10 mouse cellular contexts compared by ENCODE assay signal in the genomic region with DNA sequence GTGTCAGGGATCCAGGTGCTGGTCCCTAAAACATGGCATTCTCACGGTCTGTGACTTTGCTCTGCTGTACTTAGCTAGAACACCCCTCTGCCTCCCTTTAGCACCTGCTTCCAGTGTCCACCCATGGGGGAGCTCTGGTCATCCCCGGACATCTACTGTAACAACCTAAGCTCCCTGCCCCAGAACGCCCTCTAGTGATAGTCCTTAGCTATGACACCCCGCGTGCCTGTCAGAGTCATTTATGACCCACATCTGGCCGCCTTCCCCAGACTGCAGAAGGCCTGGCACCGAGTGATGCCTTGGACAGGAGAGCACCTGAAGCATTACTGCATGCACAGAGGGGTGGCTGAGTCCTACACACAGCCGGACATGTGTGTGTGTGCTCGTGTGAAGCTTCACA. TPM values are rescaled to one million over a fixed set of nuclear protein-coding genes. Genes with fewer than 3 reads are reported as not detected.
DNase-seq lines count a peak whose midpoint lies in the region; ATAC-seq and TF ChIP-seq lines count a peak whose summit lies in the region.
"Had no signal": no experiment of that assay in that cellular context is flagged by ENCODE, and none has a peak within 500 bp of the region (broad histone marks: within the 10 kb centered on the region; RNA-seq: fewer than 3 reads in every experiment).

No protein-coding gene starts in this region.

- H3K4me3 ChIP-seq in heart, adult 2 months: no peak overlapping the region
- no peak overlapping the region for H3K4me3 ChIP-seq in midbrain, postnatal 0 days (ENCODE audit: low read depth, low read length)
- no peak overlapping the region for H3K4me3 ChIP-seq in midbrain, embryonic 11.5 days (ENCODE audit: low read depth, low read length)
- H3K4me3 ChIP-seq in stomach, postnatal 0 days (ENCODE audit: low read depth, low read length): no peak overlapping the region
- H3K4me3 ChIP-seq: neural tube, embryonic 12.5 days had no signal

- TF ChIP-seq CTCF in heart, adult 2 months (IDR thresholded peaks at IDR 0.05): peak; percentile 40
- TF ChIP-seq CTCF in midbrain, postnatal 0 days (IDR thresholded peaks at IDR 0.05): peak; percentile 45
- TF ChIP-seq CTCF in brain, embryonic 14.5 days (IDR thresholded peaks at IDR 0.05; ENCODE audit: borderline replicate concordance, extremely low read depth, insufficient read depth, insufficient read length): peak; percentile 35; the same call in 1 of the 2 replicates
- TF ChIP-seq CTCF in stomach, postnatal 0 days (IDR thresholded peaks at IDR 0.05; ENCODE audit: low read depth): peak; percentile 67

- no peak overlapping the region for H3K9ac ChIP-seq in heart, adult 2 months (ENCODE audit: low read depth, low read length)
- no peak overlapping the region for H3K9ac ChIP-seq in midbrain, postnatal 0 days (replicated peaks; ENCODE audit: low read length, poor library complexity, severe bottlenecking)
- no peak overlapping the region for H3K9ac ChIP-seq in midbrain, embryonic 11.5 days (ENCODE audit: low read length)
- H3K9ac ChIP-seq in stomach, postnatal 0 days (ENCODE audit: low read length): no peak overlapping the region
- H3K9ac ChIP-seq: neural tube, embryonic 12.5 days had no signal

- no peak for TF ChIP-seq POLR2A in heart, adult 2 months (IDR thresholded peaks at IDR 0.05; ENCODE audit: insufficient read depth, low read depth, low read length)
- TF ChIP-seq POLR2A in brain, embryonic 14.5 days (IDR thresholded peaks at IDR 0.05; ENCODE audit: borderline replicate concordance, extremely low read depth, insufficient read depth, insufficient read length, poor library complexity, severe bottlenecking): no peak

- no peaks in the 10 kb centered on the region for H3K36me3 ChIP-seq in heart, adult 2 months (ENCODE audit: control insufficient read depth, insufficient read depth, low read length)
- no peaks in the 10 kb centered on the region for H3K36me3 ChIP-seq in midbrain, postnatal 0 days (ENCODE audit: insufficient read depth, low read length)
- no peaks in the 10 kb centered on the region for H3K36me3 ChIP-seq in midbrain, embryonic 11.5 days (ENCODE audit: control insufficient read depth, insufficient read depth, low read length)
- H3K36me3 ChIP-seq in stomach, postnatal 0 days (ENCODE audit: control insufficient read depth, insufficient read depth, low read length): no peaks in the 10 kb centered on the region
- H3K36me3 ChIP-seq: neural tube, embryonic 12.5 days had no signal

- H3K4me2 ChIP-seq in midbrain, postnatal 0 days (ENCODE audit: low read depth, low read length, poor library complexity, severe bottlenecking): no peak overlapping the region
- no peak overlapping the region for H3K4me2 ChIP-seq in midbrain, embryonic 11.5 days
- H3K4me2 ChIP-seq in stomach, postnatal 0 days (replicated peaks; ENCODE audit: low read depth): no peak overlapping the region
- H3K4me2 ChIP-seq: neural tube, embryonic 12.5 days had no signal

- 58% methylated on average over 9 of the region's 9 CpGs for WGBS in heart, adult 2 months
- WGBS in midbrain, postnatal 0 days: 62% methylated on average over 9 of the region's 9 CpGs
- 59% methylated on average over 9 of the region's 9 CpGs for WGBS in midbrain, embryonic 11.5 days
- WGBS in stomach, postnatal 0 days: 62% methylated on average over 9 of the region's 9 CpGs

- intact Hi-C loops in heart, adult 2 months (cut with DNase I): no loop called here
- intact Hi-C loops in heart, postnatal 25 days (cut with DNase I): no loop called here

- no peaks in the 10 kb centered on the region for H3K9me3 ChIP-seq in midbrain, postnatal 0 days (ENCODE audit: low read length)
- H3K9me3 ChIP-seq in midbrain, embryonic 11.5 days (ENCODE audit: control insufficient read depth, low read length): no peaks in the 10 kb centered on the region
- H3K9me3 ChIP-seq in stomach, postnatal 0 days (ENCODE audit: control insufficient read depth, low read length): no peaks in the 10 kb centered on the region
- H3K9me3 ChIP-seq: neural tube, embryonic 12.5 days had no signal

- H3K79me2 ChIP-seq in heart, adult 2 months (replicated peaks; ENCODE audit: control insufficient read depth, insufficient read depth, low read length): no peaks in the 10 kb centered on the region

- DNase-seq in heart, adult 2 months: no peak
- DNase-seq in heart, adult 8-10 months (ENCODE audit: low spot score): no peak
- DNase-seq in midbrain, postnatal 0 days (ENCODE audit: low spot score): no peak
- DNase-seq in midbrain, embryonic 11.5 days (ENCODE audit: low spot score, missing footprints): no peak
- DNase-seq in brain, embryonic 14.5 days (ENCODE audit: low read depth): no peak
- DNase-seq in stomach, postnatal 0 days (ENCODE audit: low spot score): peak; percentile 37
- no peak for DNase-seq in heart, postnatal 25 days (ENCODE audit: low spot score)
- no peak for DNase-seq in urinary bladder, adult 18-20 months (ENCODE audit: low spot score in 2 of 2)

- no peak for ATAC-seq in midbrain, postnatal 0 days (ENCODE audit: low FRiP score)
- no peak for ATAC-seq in midbrain, embryonic 11.5 days (ENCODE audit: low FRiP score)
- no peak for ATAC-seq in stomach, postnatal 0 days (ENCODE audit: low FRiP score, low TSS enrichment)
- ATAC-seq: activated CD4-positive, CD25-positive, alpha-beta regulatory T cell, adult 4 months had no signal

- no peak for TF ChIP-seq EP300 in heart, adult 2 months (IDR thresholded peaks at IDR 0.05; ENCODE audit: insufficient read depth, low read depth, low read length)
- no peak for TF ChIP-seq EP300 in stomach, postnatal 0 days (optimal IDR thresholded peaks at IDR 0.05)

- H3K27ac ChIP-seq in heart, adult 2 months: no peak overlapping the region
- H3K27ac ChIP-seq in midbrain, postnatal 0 days (ENCODE audit: low read depth, low read length): no peak overlapping the region
- no peak overlapping the region for H3K27ac ChIP-seq in midbrain, embryonic 11.5 days (ENCODE audit: low read depth, low read length)
- H3K27ac ChIP-seq in stomach, postnatal 0 days (replicated peaks): no peak overlapping the region
- H3K27ac ChIP-seq: neural tube, embryonic 12.5 days had no signal

- peaks cover 2% of the 10 kb centered on the region for H3K4me1 ChIP-seq in heart, adult 2 months (ENCODE audit: control insufficient read depth, insufficient read depth, low read length)
- H3K4me1 ChIP-seq in midbrain, postnatal 0 days (ENCODE audit: insufficient read depth, low read length): no peaks in the 10 kb centered on the region
- no peaks in the 10 kb centered on the region for H3K4me1 ChIP-seq in midbrain, embryonic 11.5 days (ENCODE audit: control insufficient read depth, insufficient read depth, low read length)
- H3K4me1 ChIP-seq in stomach, postnatal 0 days (replicated peaks; ENCODE audit: control insufficient read depth, insufficient read depth): no peaks in the 10 kb centered on the region

- no peaks in the 10 kb centered on the region for H3K27me3 ChIP-seq in heart, adult 2 months (ENCODE audit: control insufficient read depth, insufficient read depth, low read length)
- no peaks in the 10 kb centered on the region for H3K27me3 ChIP-seq in midbrain, postnatal 0 days (ENCODE audit: insufficient read depth, low read length)
- no peaks in the 10 kb centered on the region for H3K27me3 ChIP-seq in midbrain, embryonic 11.5 days (ENCODE audit: control insufficient read depth, insufficient read depth, low read length)
- H3K27me3 ChIP-seq in stomach, postnatal 0 days (ENCODE audit: control insufficient read depth, insufficient read depth, low read length): no peaks in the 10 kb centered on the region
- H3K27me3 ChIP-seq: neural tube, embryonic 12.5 days had no signal

RNA-seq across cellular contexts. Expression of a gene that starts 18.0 kb away (rescaled TPM):
- 1 to 10 TPM; 1.1 to 2.4 TPM for total RNA-seq in heart, adult 2 months (2021)
- polyA plus RNA-seq in heart, adult 2 months (2012; rRNA removed): 2.5 and 4.7 TPM in 2 replicates
- 1 to 10 TPM in 3 of 4 experiments, under 1 TPM in 1; 1.00 to 1.8 (median 1.2) TPM for total RNA-seq in heart, adult 8-10 months (2022)
- total RNA-seq in midbrain, postnatal 0 days (2014; rRNA removed): 2.1 and 7.2 TPM in 2 replicates
- 3.8 and 5.7 TPM in 2 replicates for polyA plus RNA-seq in midbrain, postnatal 0 days (2015; fragmentation: Nextera tagmentation; extraction: Ambion mirVana)
- polyA plus RNA-seq in midbrain, embryonic 11.5 days (2014; fragmentation: Nextera tagmentation; extraction: Ambion mirVana): 7.8 and 9.8 TPM in 2 replicates
- polyA plus RNA-seq in brain, embryonic 14.5 days (2012; rRNA removed): 22.3 and 23.5 TPM in 2 replicates
- polyA plus RNA-seq in stomach, postnatal 0 days (2015; fragmentation: Nextera tagmentation; extraction: Ambion mirVana): 3.7 and 4.2 TPM in 2 replicates
- total RNA-seq in heart, postnatal 25 days (2021): 1 to 10 TPM; 1.2 to 1.9 TPM
- polyA plus RNA-seq: activated CD4-positive, CD25-positive, alpha-beta regulatory T cell, adult 4 months had no signal
